Comparison of ENCODE assay signal across 8 mouse cellular contexts in the genomic region with DNA sequence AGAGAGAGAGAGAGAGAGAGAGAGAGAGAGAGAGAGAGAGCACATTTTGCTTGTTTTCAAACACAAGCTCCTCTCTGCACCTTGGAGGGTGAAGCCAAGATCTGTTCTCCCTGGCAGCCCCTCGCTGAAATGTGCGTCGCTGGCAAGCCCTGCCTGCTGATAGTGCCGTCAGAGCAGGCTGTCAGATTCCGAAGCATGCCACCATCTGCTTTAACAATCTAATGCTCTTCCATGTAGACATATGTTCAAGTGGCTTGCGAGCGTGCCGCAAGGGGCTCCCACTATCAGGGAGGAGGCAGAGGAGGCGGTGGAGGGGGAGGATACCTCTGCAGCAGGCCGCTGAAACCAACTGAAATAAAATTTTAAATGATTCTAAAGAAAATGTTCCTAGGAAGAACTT.
A peak's percentile ranks its signal among the peaks of the same experiment; 100 is the strongest.
DNase-seq lines count a peak whose midpoint lies in the region; ATAC-seq and TF ChIP-seq lines count a peak whose summit lies in the region.

No protein-coding gene starts in this region.

- peak; percentile 48 for DNase-seq in layer of hippocampus, adult 11-12 months (ENCODE audit: low spot score)
- DNase-seq in layer of hippocampus, adult 9-10 months (ENCODE audit: low spot score): no peak
- DNase-seq in left cerebral cortex, adult 2 months (ENCODE audit: extremely low spot score in 1 of 2, low spot score in 2 of 2): peak; percentile 40 to 41
- DNase-seq in right cerebral cortex, postnatal 10 days (ENCODE audit: low spot score in 2 of 2): peak; percentile 73 to 80

- no peaks in the 10 kb centered on the region for H3K36me3 ChIP-seq in embryonic facial prominence, embryonic 15.5 days
- H3K36me3 ChIP-seq in liver, embryonic 12.5 days: no peaks in the 10 kb centered on the region

- H3K27ac ChIP-seq in embryonic facial prominence, embryonic 15.5 days (replicated peaks): no peak overlapping the region
- H3K27ac ChIP-seq in left cerebral cortex, adult 2 months: peak overlapping the region; percentile 59
- no peak overlapping the region for H3K27ac ChIP-seq in liver, embryonic 12.5 days

- no peak overlapping the region for H3K4me3 ChIP-seq in embryonic facial prominence, embryonic 15.5 days (replicated peaks)
- no peak overlapping the region for H3K4me3 ChIP-seq in left cerebral cortex, adult 2 months
- H3K4me3 ChIP-seq in liver, embryonic 12.5 days: no peak overlapping the region

- no peak for TF ChIP-seq CTCF in left cerebral cortex, adult 2 months (IDR thresholded peaks at IDR 0.05)

- peak overlapping the region; percentile 22; the same call in 1 of the 2 replicates for H3K4me2 ChIP-seq in embryonic facial prominence, embryonic 15.5 days (replicated peaks)
- H3K4me2 ChIP-seq in liver, embryonic 12.5 days: no peak overlapping the region

- peaks cover 22% of the 10 kb centered on the region for H3K4me1 ChIP-seq in embryonic facial prominence, embryonic 15.5 days
- peaks cover 32% of the 10 kb centered on the region for H3K4me1 ChIP-seq in liver, embryonic 12.5 days

- peaks cover 8% of the 10 kb centered on the region; the same call in 1 of the 2 replicates for H3K27me3 ChIP-seq in embryonic facial prominence, embryonic 15.5 days
- H3K27me3 ChIP-seq in liver, embryonic 12.5 days (replicated peaks): peaks cover 33% of the 10 kb centered on the region

- intact Hi-C loops in left cerebral cortex, adult 2 months (cut with DNase I): loop anchor here (10.0 kb wide), 1 partner anchor 1221 kb away; no protein-coding TSS in a partner anchor

- no peaks in the 10 kb centered on the region for H3K9me3 ChIP-seq in embryonic facial prominence, embryonic 15.5 days (replicated peaks)
- H3K9me3 ChIP-seq in liver, embryonic 12.5 days (replicated peaks): no peaks in the 10 kb centered on the region

- ATAC-seq in embryonic facial prominence, embryonic 15.5 days (ENCODE audit: insufficient number of reproducible peaks, low FRiP score, low TSS enrichment, low read depth): no peak
- no peak for ATAC-seq in granulocyte monocyte progenitor cell, adult 5-6 weeks (replicated peaks; ENCODE audit: poor library complexity, severe bottlenecking)
- ATAC-seq in liver, embryonic 12.5 days: no peak
- no peak for ATAC-seq in monocyte, adult 5-6 weeks (replicated peaks; ENCODE audit: insufficient number of reproducible peaks, low FRiP score, low TSS enrichment, poor library complexity, severe bottlenecking)

- no peak overlapping the region for H3K9ac ChIP-seq in embryonic facial prominence, embryonic 15.5 days
- H3K9ac ChIP-seq in liver, embryonic 12.5 days: no peak overlapping the region

- WGBS in embryonic facial prominence, embryonic 15.5 days: 41% methylated on average over 10 of the region's 10 CpGs
- 61% methylated on average over 10 of the region's 10 CpGs for WGBS in liver, embryonic 12.5 days (ENCODE audit: insufficient replicate concordance)
